Mouse (Mus musculus): ENCODE data around the gene Grik5. TPM values are rescaled to one million over a fixed set of nuclear protein-coding genes. Genes with fewer than 3 reads are reported as not detected.

The Grik5 gene
- polyA plus RNA-seq, 1 experiment = 2.1 TPM

GRCm38 (mm10) chr7:25105411-25106160, 33.4 kb upstream of the Grik5 start:
- Histone ChIP-seq H3K4me3 (ENCODE audit: insufficient read depth, low read length) (no peak overlapping the region), H3K4me1 (ENCODE audit: control insufficient read depth, insufficient read depth, low read length) (peaks cover 25% of the 10 kb centered on the region), H3K27ac (ENCODE audit: insufficient read depth, low read depth, low read length) (no peak overlapping the region)
- TF ChIP-seq CTCF (IDR thresholded peaks at IDR 0.05; ENCODE audit: low read depth, low read length) (peak; percentile 100), POLR2A (IDR thresholded peaks at IDR 0.05; ENCODE audit: borderline replicate concordance, low read depth, low read length) (no peak)

GRCm38 (mm10) chr7:25099581-25099980, 27.4 kb upstream of the Grik5 start:
- Histone ChIP-seq H3K4me3 (ENCODE audit: insufficient read depth, low read length) (no peak overlapping the region), H3K4me1 (ENCODE audit: control insufficient read depth, insufficient read depth, low read length) (no peaks in the 10 kb centered on the region), H3K27ac (ENCODE audit: insufficient read depth, low read depth, low read length) (no peak overlapping the region)
- TF ChIP-seq POLR2A (IDR thresholded peaks at IDR 0.05; ENCODE audit: borderline replicate concordance, low read depth, low read length) (no peak), CTCF (IDR thresholded peaks at IDR 0.05; ENCODE audit: low read depth, low read length) (no peak)

GRCm38 (mm10) chr7:25098169-25098568, 26.0 kb upstream of the Grik5 start:
- Histone ChIP-seq H3K27ac (ENCODE audit: insufficient read depth, low read depth, low read length) (no peak overlapping the region), H3K4me3 (ENCODE audit: insufficient read depth, low read length) (no peak overlapping the region), H3K4me1 (ENCODE audit: control insufficient read depth, insufficient read depth, low read length) (no peaks in the 10 kb centered on the region)
- TF ChIP-seq CTCF (IDR thresholded peaks at IDR 0.05; ENCODE audit: low read depth, low read length) (no peak), POLR2A (IDR thresholded peaks at IDR 0.05; ENCODE audit: borderline replicate concordance, low read depth, low read length) (no peak)

GRCm38 (mm10) chr7:25089875-25090274, 17.7 kb upstream of the Grik5 start:
- no peak overlapping the region for H3K4me3 ChIP-seq (ENCODE audit: insufficient read depth, low read length)
- TF ChIP-seq POLR2A (IDR thresholded peaks at IDR 0.05; ENCODE audit: borderline replicate concordance, low read depth, low read length) = no peak
- no peak for TF ChIP-seq CTCF (IDR thresholded peaks at IDR 0.05; ENCODE audit: low read depth, low read length)
- no peak overlapping the region for H3K27ac ChIP-seq (ENCODE audit: insufficient read depth, low read depth, low read length)
- H3K4me1 ChIP-seq (ENCODE audit: control insufficient read depth, insufficient read depth, low read length) = peaks cover 8% of the 10 kb centered on the region

- no peak overlapping the region for H3K4me3 ChIP-seq (ENCODE audit: insufficient read depth, low read length)
- TF ChIP-seq POLR2A (IDR thresholded peaks at IDR 0.05; ENCODE audit: borderline replicate concordance, low read depth, low read length) (no peak), CTCF (IDR thresholded peaks at IDR 0.05; ENCODE audit: low read depth, low read length) (no peak)
- no peak overlapping the region for H3K27ac ChIP-seq (ENCODE audit: insufficient read depth, low read depth, low read length)
- H3K4me1 ChIP-seq (ENCODE audit: control insufficient read depth, insufficient read depth, low read length) = peaks cover 12% of the 10 kb centered on the region
These were observed 16.8 kb upstream of the Grik5 start for GRCm38 (mm10) chr7:25088968-25089367.

- TF ChIP-seq POLR2A (IDR thresholded peaks at IDR 0.05; ENCODE audit: borderline replicate concordance, low read depth, low read length) = no peak
- TF ChIP-seq CTCF (IDR thresholded peaks at IDR 0.05; ENCODE audit: low read depth, low read length) = no peak
- Histone ChIP-seq H3K4me3 (ENCODE audit: insufficient read depth, low read length) (no peak overlapping the region), H3K27ac (ENCODE audit: insufficient read depth, low read depth, low read length) (no peak overlapping the region), H3K4me1 (ENCODE audit: control insufficient read depth, insufficient read depth, low read length) (peaks cover 12% of the 10 kb centered on the region)
These were observed 16.4 kb upstream of the Grik5 start for GRCm38 (mm10) chr7:25088531-25088930.

GRCm38 (mm10) chr7:25087972-25088371, 15.8 kb upstream of the Grik5 start:
- Histone ChIP-seq H3K4me1 (ENCODE audit: control insufficient read depth, insufficient read depth, low read length) (peaks cover 12% of the 10 kb centered on the region), H3K4me3 (ENCODE audit: insufficient read depth, low read length) (no peak overlapping the region), H3K27ac (ENCODE audit: insufficient read depth, low read depth, low read length) (no peak overlapping the region)
- TF ChIP-seq CTCF (IDR thresholded peaks at IDR 0.05; ENCODE audit: low read depth, low read length) = no peak
- no peak for TF ChIP-seq POLR2A (IDR thresholded peaks at IDR 0.05; ENCODE audit: borderline replicate concordance, low read depth, low read length)

- Histone ChIP-seq H3K4me3 (ENCODE audit: insufficient read depth, low read length) (no peak overlapping the region), H3K27ac (ENCODE audit: insufficient read depth, low read depth, low read length) (no peak overlapping the region), H3K4me1 (ENCODE audit: control insufficient read depth, insufficient read depth, low read length) (peaks cover 12% of the 10 kb centered on the region)
- TF ChIP-seq POLR2A (IDR thresholded peaks at IDR 0.05; ENCODE audit: borderline replicate concordance, low read depth, low read length) (no peak), CTCF (IDR thresholded peaks at IDR 0.05; ENCODE audit: low read depth, low read length) (no peak)
These were observed 15.2 kb upstream of the Grik5 start for GRCm38 (mm10) chr7:25087256-25087912.

- TF ChIP-seq POLR2A (IDR thresholded peaks at IDR 0.05; ENCODE audit: borderline replicate concordance, low read depth, low read length) (no peak), CTCF (IDR thresholded peaks at IDR 0.05; ENCODE audit: low read depth, low read length) (peak; percentile 58)
- Histone ChIP-seq H3K4me1 (ENCODE audit: control insufficient read depth, insufficient read depth, low read length) (peaks cover 12% of the 10 kb centered on the region), H3K4me3 (ENCODE audit: insufficient read depth, low read length) (no peak overlapping the region), H3K27ac (ENCODE audit: insufficient read depth, low read depth, low read length) (no peak overlapping the region)
These were observed 14.5 kb upstream of the Grik5 start for GRCm38 (mm10) chr7:25086656-25087055.

GRCm38 (mm10) chr7:25084621-25085020, 12.5 kb upstream of the Grik5 start:
- Histone ChIP-seq H3K4me3 (ENCODE audit: insufficient read depth, low read length) (no peak overlapping the region), H3K4me1 (ENCODE audit: control insufficient read depth, insufficient read depth, low read length) (peaks cover 12% of the 10 kb centered on the region), H3K27ac (ENCODE audit: insufficient read depth, low read depth, low read length) (no peak overlapping the region)
- TF ChIP-seq CTCF (IDR thresholded peaks at IDR 0.05; ENCODE audit: low read depth, low read length) = no peak
- TF ChIP-seq POLR2A (IDR thresholded peaks at IDR 0.05; ENCODE audit: borderline replicate concordance, low read depth, low read length) = no peak

Data from bone marrow macrophage, adult 2 months (primary cell).